Mouse (Mus musculus) bone marrow, adult 2 months (tissue): ENCODE measurements around the gene Cers3.

Source experiments
- CTCF ChIP-seq: fragments of 200-500 bp; IDR thresholded peaks from 2 replicates; pipeline ENCODE4 v1.5.1; 2011; ENCODE audit warnings: low read length, control low read depth; ENCODE audit not compliant: control insufficient read depth, insufficient read depth
- POLR2A ChIP-seq: fragments of 200-500 bp; IDR thresholded peaks from 2 replicates; pipeline ENCODE4 v1.6.1; 2011; ENCODE audit warnings: low read depth, mild to moderate bottlenecking, control low read depth, low read length, borderline replicate concordance; ENCODE audit not compliant: control insufficient read depth

- no peak for TF ChIP-seq POLR2A
- no peak for TF ChIP-seq CTCF
Observed at GRCm38 (mm10) chr7:66867719-66868501, 124.6 kb downstream of the Cers3 start.
